Mouse (Mus musculus) erythroblast, embryonic 14.5 days (primary cell): ENCODE results near the gene Slc32a1. TPM values are rescaled to one million over a fixed set of nuclear protein-coding genes. Genes with fewer than 3 reads are reported as not detected.

Experiments used
- H3K27me3 ChIP-seq: 2 replicates; pipeline ENCODE4 v1.6.1; 2012; ENCODE audit warnings: inconsistent platforms; ENCODE audit not compliant: control insufficient read depth
- H3K36me3 ChIP-seq: 2 replicates; pipeline ENCODE4 v1.6.1; 2012; ENCODE audit warnings: mild to moderate bottlenecking, inconsistent platforms; ENCODE audit not compliant: control insufficient read depth
- H3K4me1 ChIP-seq: 2 replicates; pipeline ENCODE4 v1.6.1; 2012; ENCODE audit warnings: inconsistent platforms; ENCODE audit not compliant: control insufficient read depth
- H3K4me3 ChIP-seq: replicated peaks from 2 replicates; pipeline ENCODE3; 2012; ENCODE audit warnings: moderate library complexity, mild to moderate bottlenecking, inconsistent platforms
- H3K9me3 ChIP-seq: 2 replicates; pipeline ENCODE4 v1.6.1; 2012; ENCODE audit warnings: low read length, inconsistent platforms, mixed read lengths; ENCODE audit not compliant: control insufficient read depth
- GATA1 ChIP-seq: IDR thresholded peaks from 2 replicates; pipeline ENCODE4 v1.6.1; 2012; ENCODE audit warnings: low read length, inconsistent platforms, mixed read lengths
- TAL1 ChIP-seq: IDR thresholded peaks from 3 replicates; pipeline ENCODE4 v1.6.1; 2012; ENCODE audit warnings: low read length, inconsistent platforms, mixed read lengths
- polyA plus RNA-seq: library from polyadenylated mRNA; stranded (reverse); fragments of >175 nt; gene quantifications from 2 replicates; pipeline ENCODE4 v1.2.3, GENCODE M21; 2012

Gene Slc32a1
- polyA plus RNA-seq, 1 experiment = not detected

GRCm38 (mm10) chr2:158611326-158611719, 756 bp downstream of the Slc32a1 start:
- H3K4me3 ChIP-seq = no peak overlapping the region
- peaks cover 99% of the 10 kb centered on the region for H3K27me3 ChIP-seq
- peaks cover 10% of the 10 kb centered on the region; the same call in 1 of the 2 replicates for H3K9me3 ChIP-seq
- TF ChIP-seq GATA1 (no peak), TAL1 (no peak)
- no peaks in the 10 kb centered on the region for H3K36me3 ChIP-seq
- no peaks in the 10 kb centered on the region for H3K4me1 ChIP-seq

DNA sequence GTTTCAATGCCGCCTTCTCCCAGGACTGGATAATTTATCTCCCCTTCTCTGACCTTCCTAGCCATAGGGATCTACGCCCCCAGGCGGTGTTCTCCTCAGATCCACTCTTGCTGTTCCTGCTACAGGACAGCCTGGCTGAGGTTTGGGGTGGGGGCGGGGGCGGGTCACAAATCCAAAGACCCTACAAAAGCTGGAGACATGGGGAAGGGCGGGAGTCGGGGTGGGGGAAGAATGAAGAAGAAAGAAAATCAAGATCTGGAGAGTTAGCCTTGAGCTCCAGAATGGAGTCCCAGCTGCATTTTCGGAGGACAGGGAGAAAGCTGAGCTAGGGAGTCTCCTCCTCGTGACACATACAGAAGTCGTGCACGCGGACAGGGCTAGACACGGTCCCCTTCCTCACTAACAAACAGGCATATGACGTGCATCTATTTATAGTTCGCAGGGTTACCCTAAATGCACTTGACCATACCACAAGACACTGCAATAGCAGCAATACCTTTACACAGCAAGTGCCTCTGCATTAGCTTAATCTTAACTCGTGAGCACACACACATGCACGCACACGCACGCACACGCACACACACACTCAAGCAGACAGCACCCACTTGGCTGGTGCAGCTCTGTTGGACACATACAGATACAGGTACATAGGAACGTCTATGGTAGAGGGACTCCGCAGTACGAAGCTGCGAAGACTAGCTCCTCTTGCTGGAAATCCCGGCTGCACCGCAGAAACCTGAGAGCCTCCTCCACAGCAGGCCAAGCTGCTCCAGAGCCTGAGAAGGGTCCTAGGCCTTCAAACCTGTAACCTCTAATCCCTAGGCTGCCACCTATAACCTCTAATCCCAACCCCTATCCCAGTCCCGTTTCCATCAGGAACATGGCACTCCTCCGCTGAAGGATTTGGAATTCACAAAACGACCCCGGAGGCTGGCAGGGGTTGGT, 1.4 kb downstream of the Slc32a1 start:
- Histone ChIP-seq H3K4me3 (no peak overlapping the region), H3K9me3 (peaks cover 10% of the 10 kb centered on the region; the same call in 1 of the 2 replicates), H3K27me3 (peaks cover 99% of the 10 kb centered on the region), H3K4me1 (no peaks in the 10 kb centered on the region), H3K36me3 (no peaks in the 10 kb centered on the region)
- TF ChIP-seq TAL1 (no peak), GATA1 (no peak)

DNA sequence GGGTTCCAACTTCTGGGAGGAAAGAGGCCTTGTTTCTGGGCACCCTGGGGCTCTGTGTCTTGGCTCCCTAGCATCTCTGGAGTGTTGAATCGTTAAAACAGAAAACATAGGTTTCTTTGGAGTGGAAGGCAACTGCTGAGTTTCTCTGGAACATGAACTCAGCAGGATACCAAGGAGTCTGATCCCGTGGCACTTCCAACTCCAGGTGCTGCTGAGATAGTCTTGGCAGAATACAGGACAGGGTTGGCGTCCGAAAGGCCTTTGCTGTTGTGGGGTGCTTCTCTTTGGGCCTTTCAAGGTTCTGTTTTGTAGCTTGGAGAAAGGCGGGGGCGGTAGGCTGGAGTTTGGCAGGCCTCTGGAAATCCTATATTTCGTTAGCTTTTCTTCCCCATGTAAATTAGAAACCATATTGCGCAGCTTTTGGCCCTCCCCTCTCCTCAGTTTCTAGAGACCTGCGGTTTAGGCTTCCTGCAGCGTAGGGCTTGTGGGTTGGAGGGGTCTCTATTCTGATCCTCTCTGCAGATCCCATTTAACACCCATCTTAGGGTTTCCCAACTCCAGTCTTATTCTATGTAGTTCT, 2.2 kb downstream of the Slc32a1 start:
- TF ChIP-seq GATA1 = no peak
- no peak for TF ChIP-seq TAL1
- H3K4me1 ChIP-seq = no peaks in the 10 kb centered on the region
- no peak overlapping the region for H3K4me3 ChIP-seq
- H3K36me3 ChIP-seq = no peaks in the 10 kb centered on the region
- peaks cover 10% of the 10 kb centered on the region; the same call in 1 of the 2 replicates for H3K9me3 ChIP-seq
- peaks cover 99% of the 10 kb centered on the region for H3K27me3 ChIP-seq

- H3K4me1 ChIP-seq = no peaks in the 10 kb centered on the region
- H3K36me3 ChIP-seq = no peaks in the 10 kb centered on the region
- H3K9me3 ChIP-seq = peaks cover 10% of the 10 kb centered on the region; the same call in 1 of the 2 replicates
- H3K27me3 ChIP-seq = peaks cover 100% of the 10 kb centered on the region
- no peak overlapping the region for H3K4me3 ChIP-seq
- no peak for TF ChIP-seq TAL1
- no peak for TF ChIP-seq GATA1
Measured at GRCm38 (mm10) chr2:158613541-158614417, 3.2 kb downstream of the Slc32a1 start.

DNA sequence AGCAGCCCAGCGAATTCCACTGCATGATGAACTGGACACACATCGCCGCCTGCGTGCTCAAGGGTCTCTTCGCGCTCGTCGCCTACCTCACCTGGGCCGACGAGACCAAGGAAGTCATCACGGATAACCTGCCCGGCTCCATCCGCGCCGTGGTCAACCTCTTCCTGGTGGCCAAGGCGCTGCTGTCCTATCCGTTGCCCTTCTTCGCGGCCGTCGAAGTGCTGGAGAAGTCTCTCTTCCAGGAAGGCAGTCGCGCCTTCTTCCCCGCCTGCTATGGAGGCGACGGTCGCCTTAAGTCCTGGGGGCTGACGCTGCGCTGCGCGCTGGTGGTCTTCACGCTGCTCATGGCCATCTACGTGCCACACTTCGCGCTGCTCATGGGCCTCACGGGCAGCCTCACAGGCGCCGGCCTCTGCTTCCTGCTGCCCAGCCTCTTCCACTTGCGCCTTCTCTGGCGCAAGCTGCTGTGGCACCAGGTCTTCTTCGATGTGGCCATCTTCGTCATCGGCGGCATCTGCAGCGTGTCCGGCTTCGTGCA, 3.9 kb downstream of the Slc32a1 start:
- no peak overlapping the region for H3K4me3 ChIP-seq
- H3K9me3 ChIP-seq = peaks cover 10% of the 10 kb centered on the region; the same call in 1 of the 2 replicates
- TF ChIP-seq GATA1 = no peak
- TF ChIP-seq TAL1 = no peak

DNA sequence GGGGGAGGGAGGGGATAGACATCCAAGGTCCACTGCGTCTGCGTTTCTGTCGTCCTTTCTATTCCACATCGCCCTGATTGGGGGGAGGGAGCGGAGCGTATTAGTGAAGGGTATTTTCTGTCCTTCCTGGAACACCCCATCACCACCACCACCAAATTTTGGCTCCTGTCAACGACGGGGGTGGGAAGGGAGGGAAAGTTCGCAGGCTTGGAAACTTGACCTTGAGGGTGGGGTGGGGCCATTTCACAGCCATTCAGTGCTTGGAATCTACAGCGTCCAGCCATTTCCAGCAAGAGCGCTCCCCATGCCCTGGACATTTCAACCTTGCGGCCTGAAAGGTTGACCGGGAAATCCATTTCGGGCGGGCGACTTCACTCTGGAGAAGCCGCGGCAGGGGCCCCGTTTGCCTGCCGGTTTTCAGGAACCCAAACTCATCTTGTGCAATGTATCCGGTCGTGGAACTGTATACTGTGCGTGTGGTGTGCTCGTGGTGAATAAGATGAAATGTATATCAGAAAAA, 4.7 kb downstream of the Slc32a1 start:
- peaks cover 98% of the 10 kb centered on the region for H3K27me3 ChIP-seq
- H3K9me3 ChIP-seq = peaks cover 10% of the 10 kb centered on the region; the same call in 1 of the 2 replicates
- no peaks in the 10 kb centered on the region for H3K4me1 ChIP-seq
- no peaks in the 10 kb centered on the region for H3K36me3 ChIP-seq
- no peak overlapping the region for H3K4me3 ChIP-seq
- TF ChIP-seq TAL1 = no peak
- no peak for TF ChIP-seq GATA1

More for the DNA sequence above, 3.9 kb downstream of the Slc32a1 start:
- Histone ChIP-seq H3K4me1 (no peaks in the 10 kb centered on the region), H3K36me3 (no peaks in the 10 kb centered on the region), H3K27me3 (peaks cover 99% of the 10 kb centered on the region)

- H3K4me3 ChIP-seq = no peak overlapping the region
- peaks cover 97% of the 10 kb centered on the region for H3K27me3 ChIP-seq
- no peak for TF ChIP-seq TAL1
- no peak for TF ChIP-seq GATA1
- peaks cover 10% of the 10 kb centered on the region; the same call in 1 of the 2 replicates for H3K9me3 ChIP-seq
- no peaks in the 10 kb centered on the region for H3K4me1 ChIP-seq
- H3K36me3 ChIP-seq = no peaks in the 10 kb centered on the region
Measured at GRCm38 (mm10) chr2:158615702-158616101, 5.1 kb downstream of the Slc32a1 start.

- TF ChIP-seq GATA1 = no peak
- TF ChIP-seq TAL1 = no peak
- Histone ChIP-seq H3K4me3 (no peak overlapping the region), H3K36me3 (no peaks in the 10 kb centered on the region), H3K27me3 (peaks cover 97% of the 10 kb centered on the region), H3K4me1 (no peaks in the 10 kb centered on the region), H3K9me3 (peaks cover 10% of the 10 kb centered on the region; the same call in 1 of the 2 replicates)
Measured at GRCm38 (mm10) chr2:158616296-158616695, 5.7 kb downstream of the Slc32a1 start.
